Mouse (Mus musculus): ENCODE data around the gene Ntpcr. TPM values are rescaled to one million over a fixed set of nuclear protein-coding genes. Genes with fewer than 3 reads are reported as not detected.

Gene Ntpcr
- polyA plus RNA-seq, 1 experiment = not detected

DNA sequence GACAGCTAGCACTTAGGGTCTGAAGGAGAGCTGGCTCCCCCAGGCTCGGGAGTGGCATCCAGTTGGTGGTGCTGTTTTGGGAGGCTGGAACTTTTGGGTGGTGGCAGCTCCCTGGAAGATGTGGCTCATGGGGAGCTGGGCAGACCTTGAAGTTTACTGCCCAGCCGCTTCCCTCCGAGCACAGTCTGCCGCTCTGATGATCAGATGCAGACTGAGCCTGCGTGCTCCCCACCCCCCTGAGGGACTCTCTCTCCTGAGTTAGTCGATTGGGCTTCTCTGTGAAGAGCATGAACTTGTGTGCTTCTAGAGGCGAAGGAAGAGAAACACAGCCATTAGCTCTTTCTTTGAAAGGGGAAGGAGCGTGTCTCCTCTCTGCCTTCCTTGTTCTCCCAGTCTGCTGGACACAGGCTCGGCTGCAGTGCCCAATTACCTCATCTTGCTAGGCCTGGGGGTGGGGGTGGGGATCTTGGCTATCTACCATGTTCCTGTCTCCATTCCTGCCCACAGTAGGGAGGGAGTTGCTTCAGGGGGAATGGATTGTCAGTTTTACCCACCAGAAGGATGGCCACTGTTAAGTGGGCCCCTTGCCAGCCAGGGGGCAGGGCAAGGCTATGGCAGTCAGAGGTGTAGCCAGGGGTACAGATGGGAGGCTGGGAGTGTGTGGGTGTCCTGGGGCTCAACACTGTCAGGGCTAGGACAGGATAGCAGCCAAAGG, 26.8 kb downstream of the Ntpcr start:
- Histone ChIP-seq H3K27ac (ENCODE audit: insufficient read depth, low read depth, low read length) (no peak overlapping the region), H3K4me3 (ENCODE audit: insufficient read depth, low read depth, low read length) (no peak overlapping the region), H3K4me1 (ENCODE audit: control insufficient read depth, insufficient read depth, low read length) (peaks cover 8% of the 10 kb centered on the region)
- TF ChIP-seq CTCF (IDR thresholded peaks at IDR 0.05; ENCODE audit: insufficient read depth, low read depth, low read length) = no peak
- TF ChIP-seq POLR2A (IDR thresholded peaks at IDR 0.05; ENCODE audit: insufficient read depth, low read depth, low read length) = no peak
- WGBS = 45% methylated on average over 9 of the region's 9 CpGs

DNA sequence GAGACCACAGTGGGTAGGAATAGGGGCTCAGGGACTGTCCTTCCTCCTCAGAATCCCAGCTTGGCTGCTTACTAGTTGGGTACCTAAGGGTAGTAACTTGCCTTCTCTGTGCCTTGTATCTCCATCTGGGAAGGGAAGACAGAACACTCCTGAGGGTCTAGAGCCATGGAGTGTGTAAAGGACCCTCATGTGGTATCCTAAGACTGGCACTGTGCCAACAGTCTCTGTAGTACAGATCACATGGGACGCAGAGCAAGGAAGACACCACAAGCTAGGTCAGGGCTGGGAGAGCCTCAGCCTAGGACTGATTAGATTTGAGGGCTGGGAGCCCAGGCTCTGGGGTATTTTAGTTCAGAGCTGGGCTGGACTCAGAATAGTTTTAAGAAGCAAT, 27.3 kb downstream of the Ntpcr start:
- Histone ChIP-seq H3K4me1 (ENCODE audit: control insufficient read depth, insufficient read depth, low read length) (peaks cover 8% of the 10 kb centered on the region), H3K27ac (ENCODE audit: insufficient read depth, low read depth, low read length) (no peak overlapping the region), H3K4me3 (ENCODE audit: insufficient read depth, low read depth, low read length) (no peak overlapping the region)
- TF ChIP-seq CTCF (IDR thresholded peaks at IDR 0.05; ENCODE audit: insufficient read depth, low read depth, low read length) = no peak
- TF ChIP-seq POLR2A (IDR thresholded peaks at IDR 0.05; ENCODE audit: insufficient read depth, low read depth, low read length) = no peak
- WGBS = 64% methylated on average over 1 of the region's 1 CpGs

DNA sequence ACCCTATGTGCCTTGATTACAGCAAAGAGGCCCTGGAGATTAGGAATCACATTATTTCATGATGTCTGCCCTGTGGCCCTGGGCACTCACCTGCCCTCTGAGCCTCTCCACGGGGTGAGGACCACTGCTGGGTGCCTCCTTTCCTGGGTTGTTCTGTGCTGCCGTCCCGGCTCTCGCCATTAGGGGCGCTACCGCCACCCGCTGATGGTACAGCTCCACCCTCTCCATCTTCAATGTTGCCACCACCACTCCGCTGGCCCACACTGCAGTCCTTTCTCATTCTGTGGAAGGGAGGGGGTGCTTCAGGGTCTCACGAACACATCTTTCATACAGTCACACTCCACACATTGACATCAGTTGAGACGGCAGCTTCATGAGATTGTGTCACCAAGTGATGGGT, 29.3 kb downstream of the Ntpcr start:
- WGBS = 53% methylated on average over 10 of the region's 10 CpGs
- no peak for TF ChIP-seq POLR2A (IDR thresholded peaks at IDR 0.05; ENCODE audit: insufficient read depth, low read depth, low read length)
- H3K27ac ChIP-seq (ENCODE audit: insufficient read depth, low read depth, low read length) = no peak overlapping the region
- no peak overlapping the region for H3K4me3 ChIP-seq (ENCODE audit: insufficient read depth, low read depth, low read length)
- H3K4me1 ChIP-seq (ENCODE audit: control insufficient read depth, insufficient read depth, low read length) = peaks cover 8% of the 10 kb centered on the region

DNA sequence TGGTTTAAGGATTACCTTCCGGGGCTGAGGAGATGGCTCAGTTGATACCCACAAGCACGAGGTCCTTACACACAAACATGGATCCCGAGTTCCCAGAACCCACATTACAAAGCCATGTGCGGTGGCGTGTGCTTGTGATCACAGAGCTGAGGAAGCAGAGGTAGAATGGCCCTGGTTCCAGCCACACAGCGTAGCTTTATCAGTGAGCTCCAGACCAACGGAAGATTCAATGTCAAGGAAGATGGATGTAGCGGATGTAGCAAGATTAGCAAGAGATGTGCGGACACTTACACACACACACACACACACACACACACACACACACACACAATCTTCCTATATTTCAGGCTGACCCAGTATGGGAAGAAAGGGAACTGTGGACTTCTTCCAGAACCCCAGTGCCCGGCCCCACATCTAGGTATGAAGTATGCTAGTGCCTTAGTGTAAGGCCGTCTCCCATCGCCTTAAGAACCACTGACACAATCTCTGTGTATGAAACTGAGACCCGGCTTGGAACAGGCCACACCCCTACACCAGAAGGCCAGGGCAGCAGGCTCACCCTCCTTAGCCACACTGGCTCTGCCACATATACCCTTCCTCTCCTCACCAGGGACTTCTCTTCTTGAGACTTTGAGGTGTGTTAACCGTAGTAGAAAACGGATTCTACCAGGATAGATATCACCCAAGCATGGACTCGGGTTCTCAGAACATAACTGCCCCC, 33.5 kb downstream of the Ntpcr start:
- Histone ChIP-seq H3K4me3 (ENCODE audit: insufficient read depth, low read depth, low read length) (no peak overlapping the region), H3K27ac (ENCODE audit: insufficient read depth, low read depth, low read length) (no peak overlapping the region), H3K4me1 (ENCODE audit: control insufficient read depth, insufficient read depth, low read length) (no peaks in the 10 kb centered on the region)
- 95% methylated on average over 16 of the region's 16 CpGs for WGBS
- no peak for TF ChIP-seq CTCF (IDR thresholded peaks at IDR 0.05; ENCODE audit: insufficient read depth, low read depth, low read length)
- no peak for TF ChIP-seq POLR2A (IDR thresholded peaks at IDR 0.05; ENCODE audit: insufficient read depth, low read depth, low read length)

DNA sequence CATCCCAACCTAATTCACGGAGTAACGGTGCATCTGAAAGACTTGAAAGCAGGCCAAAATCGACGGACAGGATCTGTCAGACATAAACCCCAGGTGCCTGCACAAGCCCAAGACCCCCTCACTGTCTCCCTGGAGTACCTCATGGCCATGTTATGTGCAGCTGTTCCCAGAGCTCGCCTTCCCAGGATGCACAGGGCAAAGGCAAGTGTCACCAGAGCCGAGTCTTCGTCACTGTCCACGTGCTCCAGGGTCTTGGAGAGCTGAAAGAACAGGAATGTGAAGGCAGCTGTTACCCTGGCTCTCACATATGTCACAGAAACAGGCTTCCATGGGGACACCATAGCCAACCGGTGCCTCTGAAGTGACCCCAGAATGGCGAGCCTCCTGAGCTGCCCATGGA, 38.3 kb downstream of the Ntpcr start:
- no peak overlapping the region for H3K4me3 ChIP-seq (ENCODE audit: insufficient read depth, low read depth, low read length)
- 91% methylated on average over 10 of the region's 10 CpGs for WGBS
- no peak for TF ChIP-seq POLR2A (IDR thresholded peaks at IDR 0.05; ENCODE audit: insufficient read depth, low read depth, low read length)
- no peak for TF ChIP-seq CTCF (IDR thresholded peaks at IDR 0.05; ENCODE audit: insufficient read depth, low read depth, low read length)

DNA sequence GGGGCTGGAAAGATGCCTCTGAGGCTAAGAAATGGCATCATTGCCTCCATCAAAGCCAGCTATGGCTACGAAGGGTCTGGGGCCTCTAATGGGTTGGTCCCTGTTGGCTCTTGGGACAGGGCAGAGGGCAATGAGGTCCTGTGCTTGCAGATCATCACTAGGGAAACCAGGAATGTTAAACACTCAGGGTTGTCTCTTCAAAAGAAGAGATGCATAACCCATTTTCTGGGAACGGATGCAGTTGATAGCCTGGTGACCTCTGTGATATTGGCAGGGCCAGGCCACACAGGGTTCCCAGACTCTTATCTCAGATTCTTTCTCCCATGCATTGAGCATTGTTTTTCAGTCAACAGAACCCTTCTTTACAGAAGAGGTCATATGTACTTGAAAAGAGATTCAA, 42.5 kb downstream of the Ntpcr start:
- H3K4me3 ChIP-seq (ENCODE audit: insufficient read depth, low read depth, low read length) = no peak overlapping the region
- TF ChIP-seq CTCF (IDR thresholded peaks at IDR 0.05; ENCODE audit: insufficient read depth, low read depth, low read length) (no peak), POLR2A (IDR thresholded peaks at IDR 0.05; ENCODE audit: insufficient read depth, low read depth, low read length) (no peak)
- WGBS = 95% methylated on average over 2 of the region's 2 CpGs
- no peak overlapping the region for H3K27ac ChIP-seq (ENCODE audit: insufficient read depth, low read depth, low read length)
- no peaks in the 10 kb centered on the region for H3K4me1 ChIP-seq (ENCODE audit: control insufficient read depth, insufficient read depth, low read length)

More for the DNA sequence above, 38.3 kb downstream of the Ntpcr start:
- H3K4me1 ChIP-seq (ENCODE audit: control insufficient read depth, insufficient read depth, low read length) = no peaks in the 10 kb centered on the region
- no peak overlapping the region for H3K27ac ChIP-seq (ENCODE audit: insufficient read depth, low read depth, low read length)

DNA sequence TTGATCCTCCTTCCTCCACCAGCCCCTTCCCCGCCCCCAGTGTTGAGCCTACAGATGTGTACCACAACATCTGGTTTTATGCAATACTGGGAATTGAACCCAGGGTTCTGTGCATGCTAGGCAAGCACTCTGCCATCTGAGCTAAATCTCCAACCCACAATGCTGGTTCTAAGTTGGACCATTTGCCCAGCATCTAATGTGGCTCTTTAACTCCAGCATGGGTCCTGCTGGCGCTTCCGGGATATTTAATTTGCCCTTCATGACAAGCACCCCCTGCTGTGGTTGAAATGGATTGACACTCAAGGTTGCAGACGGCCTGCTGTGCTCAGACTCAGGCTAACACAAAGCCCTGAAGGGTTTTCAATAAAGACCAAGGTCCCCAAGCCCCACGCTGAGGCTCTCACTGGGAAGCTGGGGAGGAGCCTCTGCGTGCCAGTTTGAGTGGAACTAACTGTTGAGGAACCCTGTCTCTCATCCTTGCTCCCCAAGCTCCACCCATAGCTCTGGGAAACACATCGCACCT, 43.6 kb downstream of the Ntpcr start:
- Histone ChIP-seq H3K4me1 (ENCODE audit: control insufficient read depth, insufficient read depth, low read length) (no peaks in the 10 kb centered on the region), H3K4me3 (ENCODE audit: insufficient read depth, low read depth, low read length) (no peak overlapping the region), H3K27ac (ENCODE audit: insufficient read depth, low read depth, low read length) (no peak overlapping the region)
- 75% methylated on average over 7 of the region's 7 CpGs for WGBS
- no peak for TF ChIP-seq POLR2A (IDR thresholded peaks at IDR 0.05; ENCODE audit: insufficient read depth, low read depth, low read length)
- no peak for TF ChIP-seq CTCF (IDR thresholded peaks at IDR 0.05; ENCODE audit: insufficient read depth, low read depth, low read length)

DNA sequence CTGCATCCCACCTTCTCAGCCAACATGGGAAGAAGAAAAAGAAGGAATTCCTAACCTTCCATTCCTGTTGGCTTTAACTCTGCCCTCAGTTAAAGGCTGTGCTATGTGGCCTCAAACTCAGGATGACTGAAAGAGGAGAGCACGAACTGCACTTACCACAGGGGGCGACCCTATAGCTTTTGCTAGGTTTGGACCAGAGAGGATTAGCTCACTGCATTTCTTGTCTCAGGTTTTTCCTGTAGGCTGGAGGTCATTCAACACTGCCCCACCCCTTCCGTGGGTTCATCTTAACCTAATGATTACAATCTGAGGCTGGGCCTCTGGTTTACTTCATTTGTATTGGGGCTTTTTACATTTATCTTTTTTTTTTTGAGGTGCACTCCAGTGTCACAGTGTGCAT, 45.3 kb downstream of the Ntpcr start:
- 89% methylated on average over 3 of the region's 3 CpGs for WGBS
- TF ChIP-seq CTCF (IDR thresholded peaks at IDR 0.05; ENCODE audit: insufficient read depth, low read depth, low read length) (no peak), POLR2A (IDR thresholded peaks at IDR 0.05; ENCODE audit: insufficient read depth, low read depth, low read length) (no peak)
- no peak overlapping the region for H3K4me3 ChIP-seq (ENCODE audit: insufficient read depth, low read depth, low read length)
- H3K27ac ChIP-seq (ENCODE audit: insufficient read depth, low read depth, low read length) = no peak overlapping the region
- H3K4me1 ChIP-seq (ENCODE audit: control insufficient read depth, insufficient read depth, low read length) = no peaks in the 10 kb centered on the region

DNA sequence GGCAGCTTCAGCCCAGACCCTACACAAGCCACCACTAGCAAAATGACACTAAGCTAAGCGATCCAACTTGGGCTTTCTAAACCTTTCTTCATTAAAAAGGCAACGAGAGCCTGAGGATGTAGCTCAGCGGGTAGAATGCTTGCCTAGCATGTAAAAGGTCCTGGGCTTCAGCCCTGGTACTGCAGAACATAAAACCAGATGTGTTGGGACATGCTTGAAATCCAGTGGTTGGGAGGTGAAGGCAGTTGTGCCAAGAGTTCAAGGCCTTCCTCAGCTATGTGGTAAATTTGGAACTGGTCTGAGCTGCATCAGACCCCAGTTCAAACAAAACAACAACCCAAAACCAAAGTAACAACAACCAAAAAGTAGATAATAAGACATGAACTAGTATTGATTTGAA, 46.6 kb downstream of the Ntpcr start:
- Histone ChIP-seq H3K27ac (ENCODE audit: insufficient read depth, low read depth, low read length) (no peak overlapping the region), H3K4me1 (ENCODE audit: control insufficient read depth, insufficient read depth, low read length) (no peaks in the 10 kb centered on the region), H3K4me3 (ENCODE audit: insufficient read depth, low read depth, low read length) (no peak overlapping the region)
- TF ChIP-seq POLR2A (IDR thresholded peaks at IDR 0.05; ENCODE audit: insufficient read depth, low read depth, low read length) (no peak), CTCF (IDR thresholded peaks at IDR 0.05; ENCODE audit: insufficient read depth, low read depth, low read length) (no peak)
- 94% methylated on average over 3 of the region's 3 CpGs for WGBS
